Mouse (Mus musculus) liver, adult 2 months (tissue): ENCODE results near the gene Aoah.

ENCODE experiments used
- CTCF ChIP-seq: fragments of 200-500 bp; IDR thresholded peaks from 2 replicates; pipeline ENCODE4 v1.5.1; 2011; ENCODE audit warnings: low read depth, low read length, control low read depth
- POLR2A ChIP-seq: fragments of 200-500 bp; IDR thresholded peaks from 2 replicates; pipeline ENCODE4 v1.6.1; 2011; ENCODE audit warnings: low read length, control low read depth; ENCODE audit not compliant: insufficient read depth; ENCODE audit errors: extremely low read depth

GRCm38 (mm10) chr13:21005238-21005637 is 211.3 kb downstream of the Aoah start:
- TF ChIP-seq POLR2A (no peak), CTCF (no peak)
